Mouse (Mus musculus) kidney, adult 2 months (tissue): Measurements from ENCODE around the gene Gm10181.

Experiments used
- CTCF ChIP-seq: fragments of 200-500 bp; conservative IDR thresholded peaks from 2 replicates; pipeline ENCODE4 v1.5.1; 2011; ENCODE audit warnings: low read depth, mild to moderate bottlenecking, control low read depth, low read length, moderate library complexity, mixed read lengths; ENCODE audit not compliant: insufficient read depth, insufficient read length
- POLR2A ChIP-seq: fragments of 200-500 bp; IDR thresholded peaks from one replicate; pipeline ENCODE4 v1.6.1; 2011; ENCODE audit warnings: low read depth, low read length, control low read depth

GRCm38 (mm10) chr9:25048289-25048688 is 40.9 kb upstream of the Gm10181 start:
- no peak for TF ChIP-seq POLR2A
- no peak for TF ChIP-seq CTCF
